22 mouse cellular contexts compared by ENCODE assay signal in the genomic region with DNA sequence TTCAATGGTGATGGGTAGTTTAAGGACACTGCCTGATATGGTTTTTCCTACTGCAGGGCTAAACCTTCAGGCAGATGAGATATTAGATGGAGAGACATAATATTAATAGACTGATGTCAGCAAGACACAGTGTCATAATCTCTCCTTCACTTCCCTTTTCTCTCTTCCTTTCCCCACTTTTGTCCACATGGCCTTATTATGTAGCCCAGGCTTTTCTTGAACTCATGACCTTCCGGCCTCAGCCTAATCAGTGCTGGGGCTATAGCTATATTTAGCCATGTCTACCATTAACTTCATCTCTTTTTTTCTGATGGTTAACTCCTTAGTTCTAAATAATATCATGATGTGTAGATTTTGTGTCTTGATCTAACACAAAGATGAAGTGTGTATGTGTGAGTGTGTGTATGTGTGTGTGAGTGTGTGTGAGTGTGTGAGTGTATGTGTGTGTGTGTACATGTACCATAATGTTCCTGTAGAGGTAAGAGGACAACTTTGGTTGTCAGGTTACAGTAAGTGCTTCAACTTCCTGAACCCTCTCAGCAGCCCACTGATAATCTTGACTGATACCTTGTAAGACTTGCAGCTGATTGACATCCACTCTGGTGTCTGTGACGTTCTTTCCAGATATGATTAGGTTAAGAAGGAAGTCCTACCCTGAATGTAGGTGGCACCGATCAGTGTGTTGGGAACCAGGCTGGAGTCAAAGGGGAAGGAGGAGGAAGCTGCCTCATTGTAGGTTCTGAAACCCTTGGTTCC. TPM values are rescaled to one million over a fixed set of nuclear protein-coding genes. Genes with fewer than 3 reads are reported as not detected.
DNase-seq lines count a peak whose midpoint lies in the region; ATAC-seq and TF ChIP-seq lines count a peak whose summit lies in the region.
"Had no signal": no experiment of that assay in that cellular context is flagged by ENCODE, and none has a peak within 500 bp of the region (broad histone marks: within the 10 kb centered on the region; RNA-seq: fewer than 3 reads in every experiment).

No protein-coding gene starts in this region.

- no peak for TF ChIP-seq RAD21 in MEL (IDR thresholded peaks at IDR 0.05; ENCODE audit: low read depth, low read length)

- peak; percentile 33 for DNase-seq in intestine, embryonic 14.5 days (ENCODE audit: low spot score)
- peak; percentile 78 for DNase-seq in MEL (ENCODE audit: low read depth, low spot score)
- DNase-seq in MEL-GATA-1-ER (ENCODE audit: extremely low read depth, low read depth) = peak; percentile 8
- no peak for DNase-seq in forebrain, embryonic 14.5 days (ENCODE audit: low spot score)
- DNase-seq: adrenal gland, adult 2 months; adrenal gland, postnatal 10 days; adrenal gland, postnatal 25 days; cerebellum, adult 11 months; cerebellum, adult 18-20 months; cerebellum, adult 8-10 months; cerebellum, adult 9-11 months; cerebellum, postnatal 14 days; cerebellum, postnatal 36 days; embryo, embryonic 11 days; forebrain, postnatal 0 days had no signal

- H3K79me2 ChIP-seq in MEL (ENCODE audit: control insufficient read depth, insufficient read depth, low read length, poor library complexity) = no peaks in the 10 kb centered on the region

- no peak overlapping the region for H3K9ac ChIP-seq in intestine, embryonic 14.5 days (ENCODE audit: low read length)
- no peak overlapping the region for H3K9ac ChIP-seq in intestine, embryonic 15.5 days
- H3K9ac ChIP-seq in MEL (ENCODE audit: control insufficient read depth, low read depth, low read length, poor library complexity, severe bottlenecking) = no peak overlapping the region
- no peak overlapping the region for H3K9ac ChIP-seq in forebrain, embryonic 14.5 days (ENCODE audit: low read length)
- H3K9ac ChIP-seq: embryonic facial prominence, embryonic 13.5 days; embryonic facial prominence, embryonic 15.5 days; forebrain, embryonic 12.5 days; forebrain, embryonic 15.5 days; forebrain, postnatal 0 days had no signal

- H3K27ac ChIP-seq in intestine, embryonic 14.5 days (ENCODE audit: low read depth) = no peak overlapping the region
- H3K27ac ChIP-seq in intestine, embryonic 15.5 days = no peak overlapping the region
- H3K27ac ChIP-seq in MEL (ENCODE audit: control insufficient read depth, low read depth, low read length) = no peak overlapping the region
- no peak overlapping the region for H3K27ac ChIP-seq in forebrain, embryonic 14.5 days (ENCODE audit: low read depth, low read length)
- H3K27ac ChIP-seq: embryonic facial prominence, embryonic 13.5 days; embryonic facial prominence, embryonic 15.5 days; forebrain, embryonic 10.5 days; forebrain, embryonic 12.5 days; forebrain, embryonic 15.5 days had no signal

- no peaks in the 10 kb centered on the region for H3K27me3 ChIP-seq in intestine, embryonic 14.5 days (replicated peaks; ENCODE audit: control insufficient read depth, insufficient read depth, low read length)
- no peaks in the 10 kb centered on the region for H3K27me3 ChIP-seq in intestine, embryonic 15.5 days (replicated peaks)
- no peaks in the 10 kb centered on the region for H3K27me3 ChIP-seq in MEL (ENCODE audit: control insufficient read depth in 1 of 2, insufficient read depth in 2 of 2, low read length in 2 of 2)
- H3K27me3 ChIP-seq in forebrain, embryonic 14.5 days (replicated peaks; ENCODE audit: control insufficient read depth, insufficient read depth, low read length) = no peaks in the 10 kb centered on the region
- H3K27me3 ChIP-seq: embryonic facial prominence, embryonic 13.5 days; embryonic facial prominence, embryonic 15.5 days; forebrain, embryonic 12.5 days; forebrain, embryonic 15.5 days had no signal

- no peak for TF ChIP-seq CTCF in MEL (IDR thresholded peaks at IDR 0.05 in 2 of 3, conservative IDR thresholded peaks at IDR 0.05 in 1 of 3; ENCODE audit: control insufficient read depth in 1 of 3, insufficient read depth in 1 of 3, low read depth in 2 of 3, low read length in 3 of 3, poor library complexity in 1 of 3, severe bottlenecking in 1 of 3)

- TF ChIP-seq EP300 in MEL (IDR thresholded peaks at IDR 0.05; ENCODE audit: low read depth in 1 of 2, low read length in 2 of 2) = peak; percentile 40 to 64; a peak in 2 of 4 replicates

- no peak for ATAC-seq in intestine, embryonic 14.5 days (replicated peaks; ENCODE audit: low FRiP score, low TSS enrichment, low read depth)
- no peak for ATAC-seq in intestine, embryonic 15.5 days
- no peak for ATAC-seq in forebrain, embryonic 14.5 days
- ATAC-seq: forebrain, embryonic 15.5 days; forebrain, postnatal 0 days had no signal

- WGBS in intestine, embryonic 14.5 days = 89% methylated on average over 3 of the region's 3 CpGs
- 81% methylated on average over 3 of the region's 3 CpGs for WGBS in intestine, embryonic 15.5 days
- WGBS in forebrain, embryonic 14.5 days = 97% methylated on average over 3 of the region's 3 CpGs

- no peaks in the 10 kb centered on the region for H3K36me3 ChIP-seq in intestine, embryonic 14.5 days (ENCODE audit: control insufficient read depth, insufficient read depth, low read length)
- H3K36me3 ChIP-seq in intestine, embryonic 15.5 days = no peaks in the 10 kb centered on the region
- H3K36me3 ChIP-seq in MEL (ENCODE audit: control insufficient read depth in 1 of 2, insufficient read depth in 2 of 2, low read length in 2 of 2) = peaks cover 0 to 17% of the 10 kb centered on the region in 2 experiments; a peak in 2 of 4 replicates
- H3K36me3 ChIP-seq in forebrain, embryonic 14.5 days (ENCODE audit: control insufficient read depth, insufficient read depth, low read length) = no peaks in the 10 kb centered on the region
- H3K36me3 ChIP-seq: embryonic facial prominence, embryonic 13.5 days; embryonic facial prominence, embryonic 15.5 days; forebrain, embryonic 10.5 days; forebrain, embryonic 12.5 days; forebrain, embryonic 15.5 days had no signal

- H3K4me2 ChIP-seq in intestine, embryonic 14.5 days (ENCODE audit: low read length) = no peak overlapping the region
- no peak overlapping the region for H3K4me2 ChIP-seq in intestine, embryonic 15.5 days (replicated peaks)
- no peak overlapping the region for H3K4me2 ChIP-seq in forebrain, embryonic 14.5 days (ENCODE audit: low read length)
- H3K4me2 ChIP-seq: embryonic facial prominence, embryonic 13.5 days; embryonic facial prominence, embryonic 15.5 days; forebrain, embryonic 12.5 days; forebrain, embryonic 15.5 days had no signal

- no peak overlapping the region for H3K4me3 ChIP-seq in intestine, embryonic 14.5 days (ENCODE audit: low read depth, low read length)
- no peak overlapping the region for H3K4me3 ChIP-seq in intestine, embryonic 15.5 days (replicated peaks)
- H3K4me3 ChIP-seq in MEL (ENCODE audit: control insufficient read depth in 1 of 2, insufficient read depth in 1 of 2, low read depth in 2 of 2, low read length in 2 of 2) = no peak overlapping the region
- H3K4me3 ChIP-seq in forebrain, embryonic 14.5 days (ENCODE audit: low read depth, low read length) = no peak overlapping the region
- H3K4me3 ChIP-seq: embryonic facial prominence, embryonic 13.5 days; embryonic facial prominence, embryonic 15.5 days; erythroblast, embryonic 14.5 days; forebrain, embryonic 10.5 days; forebrain, embryonic 12.5 days; forebrain, embryonic 15.5 days had no signal

- H3K9me3 ChIP-seq in intestine, embryonic 14.5 days (ENCODE audit: control insufficient read depth, low read length) = no peaks in the 10 kb centered on the region
- H3K9me3 ChIP-seq in intestine, embryonic 15.5 days = no peaks in the 10 kb centered on the region
- no peaks in the 10 kb centered on the region for H3K9me3 ChIP-seq in MEL (replicated peaks; ENCODE audit: insufficient read depth, low read length)
- H3K9me3 ChIP-seq in forebrain, embryonic 14.5 days (replicated peaks; ENCODE audit: control insufficient read depth, low read length) = no peaks in the 10 kb centered on the region
- H3K9me3 ChIP-seq: embryonic facial prominence, embryonic 13.5 days; embryonic facial prominence, embryonic 15.5 days; forebrain, embryonic 10.5 days; forebrain, embryonic 12.5 days; forebrain, embryonic 15.5 days had no signal

- TF ChIP-seq POLR2A in MEL (IDR thresholded peaks at IDR 0.05; ENCODE audit: control insufficient read depth in 1 of 2, insufficient read depth in 1 of 2, low read depth in 1 of 2, low read length in 2 of 2, poor library complexity in 1 of 2) = no peak

- no peaks in the 10 kb centered on the region for H3K4me1 ChIP-seq in intestine, embryonic 14.5 days (replicated peaks; ENCODE audit: control insufficient read depth, insufficient read depth, low read length)
- no peaks in the 10 kb centered on the region for H3K4me1 ChIP-seq in intestine, embryonic 15.5 days (replicated peaks)
- H3K4me1 ChIP-seq in MEL (ENCODE audit: control insufficient read depth in 1 of 2, insufficient read depth in 2 of 2, low read length in 2 of 2) = peaks cover 8 to 11% of the 10 kb centered on the region in 2 experiments
- no peaks in the 10 kb centered on the region; the same call in 1 of the 2 replicates for H3K4me1 ChIP-seq in forebrain, embryonic 14.5 days (ENCODE audit: control insufficient read depth, insufficient read depth, low read length)
- H3K4me1 ChIP-seq: embryonic facial prominence, embryonic 13.5 days; embryonic facial prominence, embryonic 15.5 days; forebrain, embryonic 15.5 days had no signal

TF ChIP-seq in MEL, 35 proteins besides CTCF, POLR2A, EP300 and RAD21 (continues in another document):
- no peak for TF ChIP-seq MAZ (IDR thresholded peaks at IDR 0.05; ENCODE audit: low read depth, low read length)
- TF ChIP-seq MXI1 (IDR thresholded peaks at IDR 0.05; ENCODE audit: low read depth, low read length) = no peak
- TF ChIP-seq TCF12 (IDR thresholded peaks at IDR 0.05; ENCODE audit: low read depth, low read length) = peak; percentile 35; the same call in 1 of the 2 replicates
- TF ChIP-seq BHLHE40 (IDR thresholded peaks at IDR 0.05; ENCODE audit: borderline replicate concordance, low read depth, low read length) = no peak
- no peak for TF ChIP-seq POLR2AphosphoS5 (IDR thresholded peaks at IDR 0.05; ENCODE audit: borderline replicate concordance, low read depth, low read length)
- TF ChIP-seq GABPA (IDR thresholded peaks at IDR 0.05; ENCODE audit: low read depth, low read length) = no peak
- TF ChIP-seq GATA1 (IDR thresholded peaks at IDR 0.05; ENCODE audit: low read depth, low read length) = peak; percentile 90
- no peak for TF ChIP-seq E2F4 (IDR thresholded peaks at IDR 0.05; ENCODE audit: borderline replicate concordance, low read depth, low read length)
- TF ChIP-seq JUND (IDR thresholded peaks at IDR 0.05; ENCODE audit: low read depth, low read length) = no peak
- no peak for TF ChIP-seq NRF1 (IDR thresholded peaks at IDR 0.05; ENCODE audit: insufficient read depth, low read depth, low read length, poor library complexity, severe bottlenecking)

RNA-seq across cellular contexts. Expression of a gene that starts 55.4 kb away (rescaled TPM):
- 14.2 and 18.6 TPM in 2 replicates for polyA plus RNA-seq in intestine, embryonic 14.5 days (2014; fragmentation: Nextera tagmentation; extraction: Ambion mirVana)
- polyA plus RNA-seq in intestine, embryonic 15.5 days (2015; fragmentation: Nextera tagmentation; extraction: Ambion mirVana) = 11.8 and 13.1 TPM in 2 replicates
- total RNA-seq in MEL (2012; rRNA removed) = 15.1 and 18.5 TPM in 2 replicates
- polyA plus RNA-seq in MEL (2012; ENCODE audit: insufficient read depth in 1 of 2, insufficient read length in 2 of 2, low read depth in 1 of 2, low replicate concordance in 2 of 2, missing spikeins in 1 of 2) = 10 to 100 TPM in 1 of 2 experiments, not detected in 1; 19.5 TPM
- polyA plus RNA-seq in forebrain, embryonic 14.5 days (2014; fragmentation: Nextera tagmentation; extraction: Ambion mirVana) = 18.1 and 19.8 TPM in 2 replicates
- polyA plus RNA-seq: erythroblast, embryonic 14.5 days had no signal
